Mouse (Mus musculus): ENCODE measurements around the gene Stambp. TPM values are rescaled to one million over a fixed set of nuclear protein-coding genes. Genes with fewer than 3 reads are reported as not detected.
A peak's percentile ranks its signal among the peaks of the same experiment; 100 is the strongest.

Stambp gene
- polyA plus RNA-seq (2016; fragmentation: Nextera tagmentation; extraction: Ambion mirVana), result 30.6 and 37.1 TPM in 2 replicates

DNA sequence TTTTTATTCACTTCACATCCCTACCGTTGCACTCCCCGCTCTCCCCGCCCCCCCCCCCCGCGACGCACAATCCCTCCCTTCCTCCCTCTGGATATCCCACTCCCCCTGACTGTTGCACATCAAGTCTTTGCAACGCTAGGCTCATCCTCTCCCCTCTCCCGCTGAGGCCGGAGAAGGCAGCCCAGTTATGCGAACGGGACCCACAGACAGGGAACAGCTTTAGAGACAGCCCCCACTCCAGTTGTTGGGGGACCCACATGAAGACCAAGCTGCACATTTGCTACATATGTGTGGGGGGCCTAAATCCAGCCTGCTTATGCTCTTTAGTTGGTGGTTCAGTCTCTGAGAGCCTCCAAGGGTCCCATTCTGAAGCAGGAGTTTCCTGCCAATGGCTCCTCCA lies at the start of gene Stambp:
Stambp (minus strand) TSS at position 59 of the 400 bp plus-strand sequence.
- Histone ChIP-seq H3K9me3 (replicated peaks) (no peaks in the 10 kb centered on the region), H3K36me3 (peaks cover 13% of the 10 kb centered on the region), H3K27ac (peak within 1 kb of the TSS; percentile 88), H3K4me1 (peaks cover 12% of the 10 kb centered on the region), H3K27me3 (no peaks in the 10 kb centered on the region), H3K4me2 (replicated peaks) (peak within 1 kb of the TSS; percentile 79), H3K4me3 (peak within 1 kb of the TSS; percentile 55), H3K9ac (peak within 1 kb of the TSS; percentile 68)
- ATAC-seq (ENCODE audit: low FRiP score), result peak; percentile 82
- 3% methylated on average over 5 of the region's 11 CpGs for WGBS

DNA sequence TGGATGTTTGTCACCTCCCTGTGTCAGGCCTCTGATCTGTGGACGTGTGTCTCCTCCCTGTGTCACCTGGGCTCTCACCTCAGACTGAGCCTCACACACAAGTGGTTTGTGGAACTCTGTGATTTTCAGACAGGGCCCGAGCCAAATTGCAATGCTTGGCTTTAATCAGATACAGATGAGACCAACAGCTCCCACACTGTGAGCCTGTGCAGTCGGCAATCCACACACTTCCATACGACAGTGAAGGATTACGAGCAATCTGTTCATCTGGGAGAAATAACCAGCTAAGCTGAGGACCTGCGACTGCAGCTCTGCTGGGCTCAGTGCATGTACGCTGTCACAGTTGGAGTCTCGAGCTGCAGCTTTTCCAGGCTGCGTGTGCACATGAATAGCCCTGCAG lies 47.4 kb upstream of the Stambp start:
- no peak overlapping the region for H3K27ac ChIP-seq
- H3K4me2 ChIP-seq (replicated peaks), result no peak overlapping the region
- ATAC-seq (ENCODE audit: low FRiP score), result no peak
- H3K4me1 ChIP-seq, result no peaks in the 10 kb centered on the region
- no peaks in the 10 kb centered on the region for H3K9me3 ChIP-seq (replicated peaks)
- no peak overlapping the region; the same call in 1 of the 2 replicates for H3K9ac ChIP-seq
- WGBS, result 63% methylated on average over 9 of the region's 9 CpGs
- H3K36me3 ChIP-seq, result no peaks in the 10 kb centered on the region
- no peaks in the 10 kb centered on the region for H3K27me3 ChIP-seq
- H3K4me3 ChIP-seq, result no peak overlapping the region

- ATAC-seq (ENCODE audit: low FRiP score), result no peak
- Histone ChIP-seq H3K9me3 (replicated peaks) (no peaks in the 10 kb centered on the region), H3K4me2 (replicated peaks) (no peak overlapping the region), H3K27ac (no peak overlapping the region), H3K4me1 (no peaks in the 10 kb centered on the region), H3K27me3 (no peaks in the 10 kb centered on the region), H3K9ac (no peak overlapping the region), H3K36me3 (no peaks in the 10 kb centered on the region), H3K4me3 (no peak overlapping the region)
- 84% methylated on average over 15 of the region's 15 CpGs for WGBS
Observed at GRCm38 (mm10) chr6:83617581-83618335, 45.2 kb upstream of the Stambp start.

GRCm38 (mm10) chr6:83616512-83616911 lies 44.0 kb upstream of the Stambp start:
- no peak overlapping the region for H3K4me3 ChIP-seq
- H3K27ac ChIP-seq, result no peak overlapping the region
- ATAC-seq (ENCODE audit: low FRiP score), result no peak
- H3K27me3 ChIP-seq, result no peaks in the 10 kb centered on the region
- H3K36me3 ChIP-seq, result no peaks in the 10 kb centered on the region
- H3K9ac ChIP-seq, result no peak overlapping the region
- H3K4me1 ChIP-seq, result no peaks in the 10 kb centered on the region
- 83% methylated on average over 5 of the region's 5 CpGs for WGBS
- H3K4me2 ChIP-seq (replicated peaks), result no peak overlapping the region
- no peaks in the 10 kb centered on the region for H3K9me3 ChIP-seq (replicated peaks)

DNA sequence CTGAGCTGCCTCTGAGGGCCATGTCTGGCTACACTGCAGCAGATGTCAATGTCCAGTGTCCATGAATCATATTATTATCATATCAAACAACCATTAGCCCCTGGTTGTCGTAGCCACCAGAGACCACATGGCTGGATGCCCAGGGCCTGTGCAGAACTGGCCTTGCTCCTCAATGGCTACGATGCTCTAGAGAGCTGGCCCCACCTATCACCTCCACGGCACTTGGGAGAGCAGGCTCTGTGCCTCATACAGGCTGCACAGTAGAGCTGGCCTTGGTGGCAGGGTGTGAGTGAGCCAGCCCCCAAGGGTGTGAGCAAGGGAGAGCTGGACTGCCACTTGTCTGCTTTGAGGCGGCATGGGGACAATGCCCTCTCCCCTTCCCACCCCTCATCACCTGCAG lies 41.9 kb upstream of the Stambp start:
- ATAC-seq (ENCODE audit: low FRiP score), result no peak
- H3K36me3 ChIP-seq, result no peaks in the 10 kb centered on the region
- no peaks in the 10 kb centered on the region for H3K9me3 ChIP-seq (replicated peaks)
- H3K27me3 ChIP-seq, result no peaks in the 10 kb centered on the region
- H3K4me2 ChIP-seq (replicated peaks), result no peak overlapping the region
- H3K27ac ChIP-seq, result no peak overlapping the region
- H3K9ac ChIP-seq, result no peak overlapping the region
- no peak overlapping the region for H3K4me3 ChIP-seq
- H3K4me1 ChIP-seq, result no peaks in the 10 kb centered on the region
- 89% methylated on average over 4 of the region's 4 CpGs for WGBS

- Histone ChIP-seq H3K4me1 (no peaks in the 10 kb centered on the region), H3K9ac (no peak overlapping the region), H3K36me3 (no peaks in the 10 kb centered on the region), H3K27me3 (no peaks in the 10 kb centered on the region), H3K4me2 (replicated peaks) (no peak overlapping the region), H3K4me3 (no peak overlapping the region), H3K9me3 (replicated peaks) (no peaks in the 10 kb centered on the region), H3K27ac (no peak overlapping the region)
- no peak for ATAC-seq (ENCODE audit: low FRiP score)
- 91% methylated on average over 1 of the region's 1 CpGs for WGBS
Observed at GRCm38 (mm10) chr6:83612976-83613375, 40.4 kb upstream of the Stambp start.

GRCm38 (mm10) chr6:83599636-83600174 lies 27.2 kb upstream of the Stambp start:
- ATAC-seq (ENCODE audit: low FRiP score), result no peak
- H3K4me1 ChIP-seq, result peaks cover 4% of the 10 kb centered on the region; the same call in 1 of the 2 replicates
- H3K27ac ChIP-seq, result no peak overlapping the region
- peak overlapping the region; percentile 56; the same call in 1 of the 2 replicates for H3K4me2 ChIP-seq (replicated peaks)
- H3K9ac ChIP-seq, result no peak overlapping the region
- 89% methylated on average over 6 of the region's 6 CpGs for WGBS
- H3K9me3 ChIP-seq (replicated peaks), result no peaks in the 10 kb centered on the region
- H3K4me3 ChIP-seq, result no peak overlapping the region
- 0 out of 2 replicates have a peak, but pooled peaks cover 3% of the 10 kb centered on the region for H3K27me3 ChIP-seq
- no peaks in the 10 kb centered on the region for H3K36me3 ChIP-seq

DNA sequence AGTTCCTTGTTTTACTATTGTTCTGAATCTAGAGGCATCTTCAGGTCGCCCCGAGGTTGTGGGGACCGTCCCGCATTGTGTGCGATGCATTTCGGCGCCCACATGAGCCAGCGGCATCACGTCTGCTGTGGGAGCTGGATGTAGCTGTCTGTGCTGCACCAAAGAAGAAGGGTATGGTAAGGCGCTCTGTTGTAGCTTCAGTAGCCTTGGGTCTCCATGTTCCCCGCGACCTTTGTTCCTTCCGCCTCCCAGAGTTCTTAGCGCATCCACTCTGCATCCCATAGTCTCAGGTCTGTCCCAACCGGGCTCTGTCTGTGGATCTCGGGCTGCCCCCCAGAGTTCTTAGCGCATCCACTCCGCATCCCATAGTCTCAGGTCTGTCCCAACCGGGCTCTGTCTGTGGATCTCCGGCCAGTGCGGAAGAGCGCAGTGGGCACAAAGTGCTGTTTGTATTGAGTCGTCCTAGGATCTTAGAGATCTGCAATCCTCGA lies 26.6 kb upstream of the Stambp start:
- WGBS, result 43% methylated on average over 24 of the region's 24 CpGs
- H3K9me3 ChIP-seq (replicated peaks), result no peaks in the 10 kb centered on the region
- H3K4me2 ChIP-seq (replicated peaks), result peak overlapping the region; percentile 56
- peaks cover 4% of the 10 kb centered on the region; the same call in 1 of the 2 replicates for H3K4me1 ChIP-seq
- peak overlapping the region; percentile 45; the same call in 1 of the 2 replicates for H3K9ac ChIP-seq
- H3K27me3 ChIP-seq, result no peaks in the 10 kb centered on the region
- ATAC-seq (ENCODE audit: low FRiP score), result peak; percentile 63
- no peak overlapping the region for H3K27ac ChIP-seq
- H3K36me3 ChIP-seq, result no peaks in the 10 kb centered on the region
- peak overlapping the region; percentile 32 for H3K4me3 ChIP-seq

DNA sequence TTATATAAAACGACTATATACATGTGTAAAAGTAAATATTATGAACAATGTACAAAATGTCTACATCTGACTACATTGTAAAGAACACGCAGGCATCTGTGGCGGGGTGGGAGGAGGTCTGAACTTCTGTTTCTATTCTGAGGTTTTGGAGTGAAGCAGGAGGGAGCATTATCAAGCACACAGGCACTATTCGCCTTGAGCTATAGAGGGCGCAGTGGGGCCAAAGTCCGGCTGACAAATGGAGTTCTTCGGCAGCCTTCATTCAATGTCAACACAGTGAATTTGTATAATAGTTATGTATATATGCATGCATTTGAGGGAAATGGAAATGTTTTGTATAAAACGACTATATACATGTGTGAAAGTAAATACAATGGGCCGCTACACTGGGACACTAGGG lies 26.1 kb upstream of the Stambp start:
- no peaks in the 10 kb centered on the region for H3K36me3 ChIP-seq
- H3K9ac ChIP-seq, result peak overlapping the region; percentile 45; the same call in 1 of the 2 replicates
- no peaks in the 10 kb centered on the region for H3K9me3 ChIP-seq (replicated peaks)
- peak overlapping the region; percentile 56 for H3K4me2 ChIP-seq (replicated peaks)
- H3K4me1 ChIP-seq, result peaks cover 4% of the 10 kb centered on the region; the same call in 1 of the 2 replicates
- no peak overlapping the region for H3K27ac ChIP-seq
- 10% methylated on average over 9 of the region's 9 CpGs for WGBS
- peak overlapping the region; percentile 32 for H3K4me3 ChIP-seq
- ATAC-seq (ENCODE audit: low FRiP score), result no peak
- H3K27me3 ChIP-seq, result no peaks in the 10 kb centered on the region

DNA sequence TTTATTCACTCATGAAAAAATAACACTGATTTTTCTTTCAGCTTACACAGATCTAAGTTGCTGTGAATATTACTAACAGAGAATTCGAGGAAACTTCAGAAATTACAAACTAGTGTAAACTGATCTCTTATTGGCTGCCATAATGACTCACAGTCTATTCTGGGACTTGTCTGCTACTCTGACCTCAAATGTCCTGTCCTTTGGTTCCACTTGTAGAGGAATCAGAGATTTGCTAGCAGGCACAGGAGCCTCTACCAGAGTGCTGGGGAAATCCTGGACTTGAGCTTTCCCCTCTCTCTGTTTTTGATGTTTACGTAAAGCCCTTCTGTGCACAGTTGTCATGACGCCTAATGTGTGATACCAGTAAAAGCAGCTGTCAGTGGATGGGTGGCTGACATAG lies 25.5 kb upstream of the Stambp start:
- WGBS, result 67% methylated on average over 3 of the region's 3 CpGs
- Histone ChIP-seq H3K27me3 (no peaks in the 10 kb centered on the region), H3K4me3 (no peak overlapping the region), H3K9me3 (replicated peaks) (no peaks in the 10 kb centered on the region), H3K4me2 (replicated peaks) (no peak overlapping the region), H3K36me3 (no peaks in the 10 kb centered on the region), H3K9ac (no peak overlapping the region), H3K27ac (no peak overlapping the region), H3K4me1 (peaks cover 4% of the 10 kb centered on the region; the same call in 1 of the 2 replicates)
- no peak for ATAC-seq (ENCODE audit: low FRiP score)

DNA sequence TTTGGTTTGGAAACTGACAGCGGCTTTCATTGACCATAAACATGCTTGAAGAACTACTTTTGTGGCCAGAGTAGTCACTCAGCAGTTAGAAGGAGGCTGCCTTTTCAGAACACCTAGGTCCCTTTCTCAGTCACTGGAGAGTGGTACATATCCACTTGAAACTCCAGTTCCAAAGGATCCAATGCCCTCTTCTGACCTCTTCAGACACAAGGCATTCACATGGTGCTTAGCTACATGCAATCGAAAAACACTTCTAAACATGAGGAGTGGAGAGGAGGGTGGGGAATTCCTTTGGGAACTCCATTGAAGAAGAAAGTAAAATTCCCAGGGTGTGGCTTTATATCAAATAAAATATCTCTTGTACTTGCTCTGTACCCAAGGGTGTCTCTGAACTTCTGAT lies 22.5 kb upstream of the Stambp start:
- H3K27me3 ChIP-seq, result peaks cover 3% of the 10 kb centered on the region; the same call in 1 of the 2 replicates
- H3K9ac ChIP-seq, result no peak overlapping the region
- H3K36me3 ChIP-seq, result no peaks in the 10 kb centered on the region
- H3K4me1 ChIP-seq, result peaks cover 4% of the 10 kb centered on the region; the same call in 1 of the 2 replicates
- H3K4me3 ChIP-seq, result no peak overlapping the region
- no peak for ATAC-seq (ENCODE audit: low FRiP score)
- 82% methylated on average over 2 of the region's 2 CpGs for WGBS
- no peak overlapping the region for H3K27ac ChIP-seq
- no peak overlapping the region for H3K4me2 ChIP-seq (replicated peaks)
- no peaks in the 10 kb centered on the region for H3K9me3 ChIP-seq (replicated peaks)

- Histone ChIP-seq H3K36me3 (no peaks in the 10 kb centered on the region), H3K27me3 (peaks cover 3% of the 10 kb centered on the region; the same call in 1 of the 2 replicates), H3K9ac (no peak overlapping the region), H3K9me3 (replicated peaks) (no peaks in the 10 kb centered on the region), H3K4me2 (replicated peaks) (no peak overlapping the region), H3K27ac (no peak overlapping the region), H3K4me3 (no peak overlapping the region), H3K4me1 (peaks cover under 1% of the 10 kb centered on the region; the same call in 1 of the 2 replicates)
- ATAC-seq (ENCODE audit: low FRiP score), result no peak
- 76% methylated on average over 7 of the region's 7 CpGs for WGBS
Observed at GRCm38 (mm10) chr6:83593896-83594295, 21.4 kb upstream of the Stambp start.
